Mouse (Mus musculus) forebrain, embryonic 16.5 days (tissue): ENCODE results near the gene Myh10. TPM values are rescaled to one million over a fixed set of nuclear protein-coding genes. Genes with fewer than 3 reads are reported as not detected.
A peak's percentile ranks its signal among the peaks of the same experiment; 100 is the strongest.

Experiments used
- ATAC-seq: fragments of 200-750 bp; cut with Nextera tagmentation; 2 replicates; pipeline ENCODE4 v1.8.0; 2017; ENCODE audit warnings: mild to moderate bottlenecking, moderate library complexity
- H3K27ac ChIP-seq: fragments of 300-500 bp; sonication (generic); 2 replicates; pipeline ENCODE4 v1.5.1; 2014; ENCODE audit warnings: low read length, control low read depth
- H3K27me3 ChIP-seq: fragments of 300-500 bp; sonication (generic); replicated peaks from 2 replicates; pipeline ENCODE4 v1.6.1; 2014; ENCODE audit warnings: low read length; ENCODE audit not compliant: control insufficient read depth, insufficient read depth
- H3K36me3 ChIP-seq: fragments of 300-500 bp; sonication (generic); 2 replicates; pipeline ENCODE4 v1.6.1; 2014; ENCODE audit not compliant: control insufficient read depth, insufficient read depth
- H3K4me1 ChIP-seq: fragments of 300-500 bp; sonication (generic); replicated peaks from 2 replicates; pipeline ENCODE4 v1.6.1; 2014; ENCODE audit warnings: low read length; ENCODE audit not compliant: control insufficient read depth, insufficient read depth
- H3K4me2 ChIP-seq: fragments of 300-500 bp; sonication (generic); 2 replicates; pipeline ENCODE4 v1.6.1; 2014; ENCODE audit warnings: mild to moderate bottlenecking, low read length, control low read depth
- H3K4me3 ChIP-seq: fragments of 300-500 bp; sonication (generic); replicated peaks from 2 replicates; pipeline ENCODE4 v1.5.1; 2014; ENCODE audit warnings: mild to moderate bottlenecking, low read length, control low read depth
- H3K9ac ChIP-seq: fragments of 300-500 bp; sonication (generic); replicated peaks from 2 replicates; pipeline ENCODE4 v1.6.1; 2014; ENCODE audit warnings: low read depth, low read length, control low read depth
- H3K9me3 ChIP-seq: fragments of 300-500 bp; sonication (generic); 2 replicates; pipeline ENCODE4 v1.6.1; 2016; ENCODE audit warnings: low read length; ENCODE audit not compliant: control insufficient read depth
- WGBS: fragments of 180-500 bp; shearing (Covaris S2); extraction: QIAGEN DNeasy Blood & Tissue Kit; methylation state at CpG from one replicate; pipeline ENCODE4 v1.1.7; 2014; 5-methylcytosine and 5-hydroxymethylcytosine counted together
- polyA plus RNA-seq: library from polyadenylated mRNA; unstranded; fragments of >200 nt; fragmentation: Nextera tagmentation; extraction: Ambion mirVana; gene quantifications from 2 replicates; pipeline ENCODE4 v1.2.1, GENCODE M21; 2015

Gene Myh10
- 136 and 141 TPM in 2 replicates for polyA plus RNA-seq

GRCm38 (mm10) chr11:68691321-68692009 is at the start of gene Myh10:
TSS of gene Myh10 (plus strand) at chr11:68691559.
- no peaks in the 10 kb centered on the region for H3K27me3 ChIP-seq
- WGBS, result under 1% methylated on average over 51 of the region's 51 CpGs
- ATAC-seq, result peak; percentile 99
- H3K9me3 ChIP-seq, result no peaks in the 10 kb centered on the region
- H3K4me2 ChIP-seq, result peak within 1 kb of the TSS; percentile 80
- peak within 1 kb of the TSS; percentile 92 for H3K4me3 ChIP-seq
- peak within 1 kb of the TSS; percentile 97 for H3K9ac ChIP-seq
- H3K36me3 ChIP-seq, result no peaks in the 10 kb centered on the region
- H3K4me1 ChIP-seq, result peaks cover 13% of the 10 kb centered on the region
- H3K27ac ChIP-seq, result peak within 1 kb of the TSS; percentile 98

GRCm38 (mm10) chr11:68644781-68645180 is 46.6 kb upstream of the Myh10 start:
- no peak for ATAC-seq
- WGBS, result 61% methylated on average over 6 of the region's 6 CpGs

GRCm38 (mm10) chr11:68647808-68648207 is 43.6 kb upstream of the Myh10 start:
- H3K4me2 ChIP-seq, result no peak overlapping the region
- H3K36me3 ChIP-seq, result no peaks in the 10 kb centered on the region
- no peaks in the 10 kb centered on the region for H3K9me3 ChIP-seq
- no peak overlapping the region for H3K9ac ChIP-seq
- H3K27me3 ChIP-seq, result no peaks in the 10 kb centered on the region
- no peak overlapping the region for H3K27ac ChIP-seq
- no peaks in the 10 kb centered on the region; the same call in 1 of the 2 replicates for H3K4me1 ChIP-seq
- ATAC-seq, result no peak
- no peak overlapping the region for H3K4me3 ChIP-seq
- 81% methylated on average over 5 of the region's 5 CpGs for WGBS

More at GRCm38 (mm10) chr11:68644781-68645180, 46.6 kb upstream of the Myh10 start:
- Histone ChIP-seq H3K4me1 (no peaks in the 10 kb centered on the region; the same call in 1 of the 2 replicates), H3K4me3 (no peak overlapping the region), H3K9ac (no peak overlapping the region), H3K27me3 (no peaks in the 10 kb centered on the region), H3K4me2 (no peak overlapping the region), H3K36me3 (no peaks in the 10 kb centered on the region), H3K9me3 (no peaks in the 10 kb centered on the region), H3K27ac (no peak overlapping the region)

- no peaks in the 10 kb centered on the region for H3K36me3 ChIP-seq
- H3K4me2 ChIP-seq, result no peak overlapping the region
- H3K4me3 ChIP-seq, result no peak overlapping the region
- no peak for ATAC-seq
- H3K4me1 ChIP-seq, result no peaks in the 10 kb centered on the region; the same call in 1 of the 2 replicates
- H3K27me3 ChIP-seq, result no peaks in the 10 kb centered on the region
- no peaks in the 10 kb centered on the region for H3K9me3 ChIP-seq
- no peak overlapping the region for H3K9ac ChIP-seq
- no peak overlapping the region for H3K27ac ChIP-seq
- WGBS, result 73% methylated on average over 14 of the region's 16 CpGs
Measured at GRCm38 (mm10) chr11:68648385-68649148, 42.8 kb upstream of the Myh10 start.

GRCm38 (mm10) chr11:68651518-68651917 is 39.8 kb upstream of the Myh10 start:
- Histone ChIP-seq H3K4me2 (no peak overlapping the region), H3K27me3 (no peaks in the 10 kb centered on the region), H3K4me3 (no peak overlapping the region), H3K4me1 (peaks cover under 1% of the 10 kb centered on the region; the same call in 1 of the 2 replicates), H3K27ac (no peak overlapping the region), H3K36me3 (no peaks in the 10 kb centered on the region), H3K9me3 (no peaks in the 10 kb centered on the region), H3K9ac (no peak overlapping the region)
- WGBS, result 93% methylated on average over 2 of the region's 2 CpGs
- no peak for ATAC-seq

GRCm38 (mm10) chr11:68655524-68655923 is 35.8 kb upstream of the Myh10 start:
- Histone ChIP-seq H3K9me3 (no peaks in the 10 kb centered on the region), H3K9ac (no peak overlapping the region), H3K27me3 (no peaks in the 10 kb centered on the region), H3K36me3 (no peaks in the 10 kb centered on the region), H3K4me1 (peaks cover 8% of the 10 kb centered on the region; the same call in 1 of the 2 replicates), H3K4me3 (no peak overlapping the region), H3K27ac (no peak overlapping the region), H3K4me2 (no peak overlapping the region)
- WGBS, result 68% methylated on average over 1 of the region's 1 CpGs
- ATAC-seq, result no peak

GRCm38 (mm10) chr11:68656887-68657685 is 34.3 kb upstream of the Myh10 start:
- 46% methylated on average over 6 of the region's 6 CpGs for WGBS

GRCm38 (mm10) chr11:68657811-68658210 is 33.5 kb upstream of the Myh10 start:
- H3K4me1 ChIP-seq, result peaks cover 8% of the 10 kb centered on the region; the same call in 1 of the 2 replicates
- H3K27me3 ChIP-seq, result no peaks in the 10 kb centered on the region
- H3K36me3 ChIP-seq, result no peaks in the 10 kb centered on the region
- H3K9me3 ChIP-seq, result no peaks in the 10 kb centered on the region
- no peak overlapping the region for H3K4me2 ChIP-seq
- peak; percentile 71 for ATAC-seq
- 46% methylated on average over 9 of the region's 9 CpGs for WGBS
- peak overlapping the region; percentile 38; the same call in 1 of the 2 replicates for H3K27ac ChIP-seq
- H3K4me3 ChIP-seq, result no peak overlapping the region
- H3K9ac ChIP-seq, result no peak overlapping the region

More at GRCm38 (mm10) chr11:68656887-68657685, 34.3 kb upstream of the Myh10 start:
- Histone ChIP-seq H3K27me3 (no peaks in the 10 kb centered on the region), H3K9me3 (no peaks in the 10 kb centered on the region), H3K27ac (peak overlapping the region; percentile 38; the same call in 1 of the 2 replicates), H3K4me1 (peaks cover 8% of the 10 kb centered on the region; the same call in 1 of the 2 replicates), H3K9ac (no peak overlapping the region), H3K4me3 (no peak overlapping the region), H3K36me3 (no peaks in the 10 kb centered on the region), H3K4me2 (no peak overlapping the region)
- ATAC-seq, result no peak

GRCm38 (mm10) chr11:68665331-68665730 is 26.0 kb upstream of the Myh10 start:
- H3K9ac ChIP-seq, result no peak overlapping the region
- H3K27ac ChIP-seq, result no peak overlapping the region
- WGBS, result 84% methylated on average over 2 of the region's 2 CpGs
- H3K27me3 ChIP-seq, result no peaks in the 10 kb centered on the region
- no peak overlapping the region for H3K4me2 ChIP-seq
- H3K9me3 ChIP-seq, result no peaks in the 10 kb centered on the region
- H3K4me1 ChIP-seq, result no peaks in the 10 kb centered on the region
- ATAC-seq, result no peak
- no peak overlapping the region for H3K4me3 ChIP-seq
- H3K36me3 ChIP-seq, result no peaks in the 10 kb centered on the region
